Mouse (Mus musculus) lung, embryonic 16.5 days (tissue): Measurements from ENCODE around the gene Tubgcp3. TPM values are rescaled to one million over a fixed set of nuclear protein-coding genes. Genes with fewer than 3 reads are reported as not detected.
A peak's percentile ranks its signal among the peaks of the same experiment; 100 is the strongest.

Source experiments
- ATAC-seq: fragments of 200-750 bp; cut with Nextera tagmentation; 2 replicates; pipeline ENCODE4 v1.8.0; 2017; ENCODE audit warnings: low read depth, mild to moderate bottlenecking, moderate library complexity
- H3K27ac ChIP-seq: fragments of 300-500 bp; sonication (generic); 2 replicates; pipeline ENCODE4 v1.5.1; 2014; ENCODE audit warnings: mild to moderate bottlenecking, control low read depth, low read length
- H3K27me3 ChIP-seq: fragments of 300-500 bp; sonication (generic); 2 replicates; pipeline ENCODE4 v1.6.1; 2014; ENCODE audit warnings: low read depth, low read length, mixed read lengths; ENCODE audit not compliant: control insufficient read depth, insufficient read depth
- H3K36me3 ChIP-seq: fragments of 300-500 bp; sonication (generic); 2 replicates; pipeline ENCODE4 v1.6.1; 2014; ENCODE audit warnings: low read length; ENCODE audit not compliant: control insufficient read depth, insufficient read depth
- H3K4me1 ChIP-seq: fragments of 300-500 bp; sonication (generic); replicated peaks from 2 replicates; pipeline ENCODE4 v1.6.1; 2014; ENCODE audit warnings: low read length, mixed read lengths; ENCODE audit not compliant: control insufficient read depth, insufficient read depth
- H3K4me2 ChIP-seq: fragments of 300-500 bp; sonication (generic); 2 replicates; pipeline ENCODE4 v1.6.1; 2014; ENCODE audit warnings: low read depth, low read length, control low read depth
- H3K4me3 ChIP-seq: fragments of 300-500 bp; sonication (generic); 2 replicates; pipeline ENCODE4 v1.5.1; 2014; ENCODE audit warnings: mild to moderate bottlenecking, low read length, control low read depth
- H3K9ac ChIP-seq: fragments of 300-500 bp; sonication (generic); 2 replicates; pipeline ENCODE4 v1.6.1; 2014; ENCODE audit warnings: low read length, control low read depth
- H3K9me3 ChIP-seq: fragments of 300-500 bp; sonication (generic); 2 replicates; pipeline ENCODE4 v1.6.1; 2016; ENCODE audit warnings: low read length; ENCODE audit not compliant: control insufficient read depth
- WGBS: fragments of 180-500 bp; shearing (Covaris S2); extraction: QIAGEN DNeasy Blood & Tissue Kit; methylation state at CpG from one replicate; pipeline ENCODE4 v1.1.7; 2014; 5-methylcytosine and 5-hydroxymethylcytosine counted together
- polyA plus RNA-seq: library from polyadenylated mRNA; unstranded; fragments of >200 nt; fragmentation: Nextera tagmentation; extraction: Ambion mirVana; gene quantifications from 2 replicates; pipeline ENCODE4 v1.2.1, GENCODE M21; 2015

Gene Tubgcp3
- polyA plus RNA-seq, 1 experiment from 2014 or later = 45.3 TPM

GRCm38 (mm10) chr8:12648951-12649350 is 23.1 kb downstream of the Tubgcp3 start:
- 88% methylated on average over 4 of the region's 4 CpGs for WGBS
- H3K9ac ChIP-seq = no peak overlapping the region
- H3K27me3 ChIP-seq = no peaks in the 10 kb centered on the region
- H3K27ac ChIP-seq = no peak overlapping the region
- no peaks in the 10 kb centered on the region for H3K4me1 ChIP-seq
- H3K36me3 ChIP-seq = peaks cover 37% of the 10 kb centered on the region
- ATAC-seq = no peak
- H3K9me3 ChIP-seq = no peaks in the 10 kb centered on the region
- no peak overlapping the region for H3K4me3 ChIP-seq
- no peak overlapping the region for H3K4me2 ChIP-seq

DNA sequence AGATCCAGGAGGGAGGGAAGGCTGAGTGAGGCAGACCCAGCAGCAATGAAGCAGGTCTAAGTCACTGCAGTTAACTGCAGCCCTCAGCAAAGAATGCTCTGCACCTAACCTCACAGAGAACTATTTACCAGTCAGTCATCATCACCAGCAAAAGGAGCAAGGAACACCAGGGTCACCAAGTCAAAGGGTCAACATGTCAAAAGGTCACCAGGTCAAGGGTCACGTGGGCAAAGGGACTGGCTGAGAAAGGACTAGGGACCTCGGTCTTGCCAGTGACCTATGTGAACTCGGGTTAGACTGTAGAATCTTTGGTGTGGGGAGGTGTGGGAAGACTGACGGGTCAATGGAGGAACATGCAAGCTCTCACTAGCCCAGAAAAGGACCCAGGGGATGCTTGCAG is 25.5 kb downstream of the Tubgcp3 start:
- Histone ChIP-seq H3K27me3 (no peaks in the 10 kb centered on the region), H3K27ac (no peak overlapping the region), H3K4me1 (no peaks in the 10 kb centered on the region), H3K9me3 (no peaks in the 10 kb centered on the region), H3K4me3 (no peak overlapping the region), H3K9ac (no peak overlapping the region), H3K36me3 (peaks cover 25% of the 10 kb centered on the region), H3K4me2 (no peak overlapping the region)
- 55% methylated on average over 4 of the region's 4 CpGs for WGBS
- ATAC-seq = no peak

DNA sequence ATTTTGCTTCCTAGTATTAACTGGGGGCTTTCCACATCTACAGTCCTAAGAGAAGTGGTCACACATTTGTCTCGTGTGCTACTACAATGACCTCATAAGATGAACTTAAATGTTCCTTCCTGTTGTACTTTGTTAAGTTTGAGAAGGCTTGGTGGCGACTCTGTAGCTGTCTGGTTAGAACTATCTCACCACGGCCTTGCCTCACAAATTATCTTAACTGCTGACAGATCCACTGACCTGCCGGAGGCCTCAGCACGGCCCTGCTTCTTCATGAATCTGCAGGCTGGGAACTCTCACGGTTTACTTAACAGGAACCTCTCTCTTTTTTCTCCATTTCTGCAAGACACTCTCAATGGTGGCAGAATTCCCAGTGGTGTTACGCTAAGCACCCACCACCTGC is 27.2 kb downstream of the Tubgcp3 start:
- 77% methylated on average over 7 of the region's 7 CpGs for WGBS
- H3K4me3 ChIP-seq = no peak overlapping the region
- H3K9me3 ChIP-seq = no peaks in the 10 kb centered on the region
- no peaks in the 10 kb centered on the region for H3K4me1 ChIP-seq
- no peak overlapping the region for H3K4me2 ChIP-seq
- no peak for ATAC-seq
- H3K27ac ChIP-seq = no peak overlapping the region
- peaks cover 33% of the 10 kb centered on the region for H3K36me3 ChIP-seq
- no peak overlapping the region for H3K9ac ChIP-seq
- no peaks in the 10 kb centered on the region for H3K27me3 ChIP-seq

DNA sequence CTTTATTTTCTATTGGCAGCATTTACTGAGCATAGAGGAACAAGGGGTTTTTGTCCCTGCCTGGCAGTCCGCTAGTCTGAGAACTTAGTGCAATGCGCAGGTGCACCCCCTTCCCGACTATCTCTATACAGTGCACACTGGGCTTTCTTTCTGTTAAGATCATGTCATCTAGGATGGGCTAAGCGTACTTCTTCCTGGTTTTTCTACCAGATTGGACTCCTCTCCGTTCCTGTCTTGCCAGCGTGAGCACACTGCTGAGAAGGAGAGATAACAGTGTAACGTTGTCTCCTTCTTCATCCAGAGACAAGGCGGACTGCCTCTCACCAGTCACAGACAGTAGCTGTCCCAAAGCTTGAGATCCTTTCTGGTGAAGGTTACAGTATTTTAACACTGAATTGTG is 27.7 kb downstream of the Tubgcp3 start:
- no peaks in the 10 kb centered on the region for H3K27me3 ChIP-seq
- no peak for ATAC-seq
- no peak overlapping the region for H3K4me3 ChIP-seq
- H3K4me2 ChIP-seq = no peak overlapping the region
- no peaks in the 10 kb centered on the region for H3K4me1 ChIP-seq
- H3K36me3 ChIP-seq = peaks cover 35% of the 10 kb centered on the region
- H3K9ac ChIP-seq = no peak overlapping the region
- no peak overlapping the region for H3K27ac ChIP-seq
- H3K9me3 ChIP-seq = no peaks in the 10 kb centered on the region
- WGBS = 89% methylated on average over 8 of the region's 8 CpGs

DNA sequence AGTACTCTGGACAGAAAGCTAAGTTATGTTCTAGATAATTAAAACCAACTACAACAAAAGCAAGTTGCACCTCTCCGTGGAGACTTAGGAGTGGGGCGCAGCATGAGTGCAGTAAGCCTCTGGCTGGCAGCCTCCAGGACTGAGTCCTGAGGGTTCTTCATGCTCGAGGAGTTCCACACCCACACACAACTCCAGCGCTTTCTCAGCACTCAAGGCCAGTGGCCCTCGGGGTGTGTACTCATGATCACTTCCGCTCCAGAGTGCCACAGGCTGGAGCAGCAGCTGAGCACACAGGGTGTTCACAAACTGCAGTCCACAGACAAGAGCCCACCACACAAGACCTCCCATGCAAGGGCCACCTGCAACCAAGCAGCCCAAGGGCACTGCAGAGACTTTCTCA is 30.5 kb downstream of the Tubgcp3 start:
- Histone ChIP-seq H3K4me3 (no peak overlapping the region), H3K9me3 (no peaks in the 10 kb centered on the region), H3K9ac (no peak overlapping the region), H3K4me1 (no peaks in the 10 kb centered on the region), H3K27me3 (no peaks in the 10 kb centered on the region), H3K27ac (no peak overlapping the region; the same call in 1 of the 2 replicates), H3K36me3 (peaks cover 35% of the 10 kb centered on the region), H3K4me2 (no peak overlapping the region)
- ATAC-seq = peak; percentile 51; the same call in 1 of the 2 replicates
- WGBS = 74% methylated on average over 6 of the region's 6 CpGs

DNA sequence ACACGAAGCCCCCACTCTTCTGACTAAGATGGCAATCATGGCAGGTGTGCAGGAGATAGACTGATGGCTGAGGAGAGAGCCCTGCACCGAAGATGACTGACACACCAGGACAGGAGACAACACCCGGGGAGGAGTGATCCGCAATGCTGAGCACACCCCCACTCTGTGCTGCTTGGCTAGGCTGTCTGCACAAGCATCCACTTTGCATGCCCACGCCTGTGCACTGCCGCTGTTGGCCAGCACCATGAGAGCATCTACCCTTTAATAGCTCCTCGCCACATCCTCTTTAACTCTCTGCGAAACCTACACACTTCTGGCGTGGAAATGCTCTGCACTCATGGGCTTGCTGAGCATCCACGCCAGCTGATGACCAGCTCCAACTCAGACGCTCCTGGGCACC is 33.6 kb downstream of the Tubgcp3 start:
- 88% methylated on average over 11 of the region's 11 CpGs for WGBS
- peaks cover 40% of the 10 kb centered on the region for H3K36me3 ChIP-seq
- H3K9me3 ChIP-seq = no peaks in the 10 kb centered on the region

GRCm38 (mm10) chr8:12635366-12635765 is 36.7 kb downstream of the Tubgcp3 start:
- no peak overlapping the region for H3K9ac ChIP-seq
- WGBS = 89% methylated on average over 2 of the region's 2 CpGs
- H3K4me3 ChIP-seq = no peak overlapping the region
- no peaks in the 10 kb centered on the region for H3K27me3 ChIP-seq
- no peak overlapping the region for H3K4me2 ChIP-seq
- ATAC-seq = no peak
- H3K36me3 ChIP-seq = peaks cover 44% of the 10 kb centered on the region
- no peaks in the 10 kb centered on the region for H3K9me3 ChIP-seq
- H3K27ac ChIP-seq = no peak overlapping the region
- H3K4me1 ChIP-seq = no peaks in the 10 kb centered on the region

More for the DNA sequence above, 33.6 kb downstream of the Tubgcp3 start:
- H3K4me3 ChIP-seq = no peak overlapping the region
- H3K4me2 ChIP-seq = no peak overlapping the region
- no peak overlapping the region for H3K9ac ChIP-seq
- H3K4me1 ChIP-seq = no peaks in the 10 kb centered on the region
- ATAC-seq = no peak
- H3K27me3 ChIP-seq = no peaks in the 10 kb centered on the region
- H3K27ac ChIP-seq = no peak overlapping the region

DNA sequence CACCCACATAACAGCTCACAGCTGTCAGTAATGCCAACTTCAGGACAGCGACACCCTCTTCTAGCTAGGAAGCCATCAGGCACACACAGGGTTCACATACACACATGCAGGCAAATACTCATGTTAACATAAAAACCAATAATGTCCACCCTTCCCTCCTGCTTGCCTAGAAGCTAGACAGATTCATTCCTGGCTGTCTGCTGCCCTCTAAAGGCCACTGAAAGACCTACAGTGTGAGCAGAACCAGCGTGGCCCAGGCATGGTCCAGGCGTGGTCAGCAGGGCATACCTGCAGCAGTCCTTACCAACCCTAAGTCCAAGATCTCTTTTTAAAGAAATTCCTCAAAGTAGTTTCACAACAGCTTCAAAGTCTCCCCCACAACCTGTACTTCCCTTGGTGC is 43.0 kb downstream of the Tubgcp3 start:
- ATAC-seq = peak; percentile 72; the same call in 1 of the 2 replicates
- Histone ChIP-seq H3K27me3 (no peaks in the 10 kb centered on the region), H3K9me3 (no peaks in the 10 kb centered on the region), H3K4me1 (no peaks in the 10 kb centered on the region), H3K9ac (no peak overlapping the region), H3K4me2 (no peak overlapping the region), H3K36me3 (peaks cover 31% of the 10 kb centered on the region), H3K27ac (no peak overlapping the region), H3K4me3 (no peak overlapping the region)
- WGBS = 27% methylated on average over 3 of the region's 3 CpGs

DNA sequence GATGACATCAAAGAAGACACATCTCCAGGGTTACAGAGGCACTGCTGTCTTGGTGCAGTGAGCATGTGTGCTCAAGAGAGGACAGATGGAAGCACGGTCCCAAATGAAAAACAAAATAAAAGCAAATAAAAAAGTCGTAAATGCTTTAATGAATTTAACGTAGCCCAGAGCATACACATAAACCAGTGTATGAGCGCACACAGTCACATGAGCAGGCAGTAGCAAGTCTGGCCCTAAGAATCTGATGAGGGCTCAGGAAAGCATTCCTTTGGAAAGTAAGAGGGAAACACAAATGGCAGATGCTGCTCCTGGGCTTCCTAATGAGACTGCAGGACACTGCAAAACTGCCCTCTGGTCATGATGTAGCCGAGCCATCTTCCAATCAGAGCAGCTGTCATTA is 46.2 kb downstream of the Tubgcp3 start:
- H3K9me3 ChIP-seq = no peaks in the 10 kb centered on the region
- peaks cover 49% of the 10 kb centered on the region for H3K36me3 ChIP-seq
- WGBS = 84% methylated on average over 5 of the region's 5 CpGs
- no peak overlapping the region for H3K9ac ChIP-seq
- H3K4me1 ChIP-seq = no peaks in the 10 kb centered on the region
- no peak overlapping the region for H3K27ac ChIP-seq
- no peak overlapping the region for H3K4me2 ChIP-seq
- ATAC-seq = no peak
- no peak overlapping the region for H3K4me3 ChIP-seq
- no peaks in the 10 kb centered on the region for H3K27me3 ChIP-seq
